Mouse (Mus musculus): ENCODE results near the gene Zfx.

Gene Zfx

GRCm38 (mm10) chrX:94123059-94123839, at the start of gene Zfx:
Gene Zfx (minus strand): TSS chrX:94123702.
- ATAC-seq (ENCODE audit: low TSS enrichment), result peak; percentile 71

- no peak for ATAC-seq (ENCODE audit: low TSS enrichment)
Observed at GRCm38 (mm10) chrX:94169348-94169747, 45.8 kb upstream of the Zfx start.

GRCm38 (mm10) chrX:94152251-94152830, 28.8 kb upstream of the Zfx start:
- no peak for ATAC-seq (ENCODE audit: low TSS enrichment)

- ATAC-seq (ENCODE audit: low TSS enrichment), result no peak
Observed at GRCm38 (mm10) chrX:94150471-94150870, 27.0 kb upstream of the Zfx start.

- ATAC-seq (ENCODE audit: low TSS enrichment), result no peak
Observed at GRCm38 (mm10) chrX:94142004-94142771, 18.7 kb upstream of the Zfx start.

- no peak for ATAC-seq (ENCODE audit: low TSS enrichment)
Observed at GRCm38 (mm10) chrX:94140080-94140479, 16.6 kb upstream of the Zfx start.

- no peak for ATAC-seq (ENCODE audit: low TSS enrichment)
Observed at GRCm38 (mm10) chrX:94138256-94138655, 14.8 kb upstream of the Zfx start.

- ATAC-seq (ENCODE audit: low TSS enrichment), result no peak
Observed at GRCm38 (mm10) chrX:94135084-94135483, 11.6 kb upstream of the Zfx start.

DNA sequence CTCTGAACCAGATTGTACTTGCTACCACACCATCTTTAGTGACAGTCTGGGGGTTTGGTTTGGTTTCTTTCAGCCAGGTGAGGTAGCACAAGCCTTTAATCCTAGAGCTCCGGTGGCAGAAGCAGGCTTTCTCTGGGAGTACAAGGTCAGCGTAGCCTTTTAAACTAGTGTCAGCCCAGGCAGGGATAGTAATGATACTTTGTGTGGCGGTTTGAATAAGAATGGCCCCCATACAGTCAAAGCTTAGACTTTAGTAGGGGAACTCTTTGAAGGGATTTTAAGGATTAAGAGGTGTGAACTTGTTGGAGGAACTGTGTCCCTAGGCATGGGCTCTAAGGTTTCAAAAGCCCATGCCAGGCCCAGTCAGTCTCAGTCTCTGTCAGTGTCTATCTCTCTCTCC, 10.0 kb upstream of the Zfx start:
- ATAC-seq (ENCODE audit: low TSS enrichment), result no peak

GRCm38 (mm10) chrX:94132239-94132638, 8.7 kb upstream of the Zfx start:
- no peak for ATAC-seq (ENCODE audit: low TSS enrichment)

- no peak for ATAC-seq (ENCODE audit: low TSS enrichment)
Observed at GRCm38 (mm10) chrX:94129712-94130111, 6.2 kb upstream of the Zfx start.

- no peak for ATAC-seq (ENCODE audit: low TSS enrichment)
Observed at GRCm38 (mm10) chrX:94125950-94126349, 2.4 kb upstream of the Zfx start.

GRCm38 (mm10) chrX:94122709-94123058, 818 bp downstream of the Zfx start:
- peak; percentile 54 for ATAC-seq (ENCODE audit: low TSS enrichment)

GRCm38 (mm10) chrX:94121866-94122708, 1.4 kb downstream of the Zfx start:
- peak; percentile 92 for ATAC-seq (ENCODE audit: low TSS enrichment)

DNA sequence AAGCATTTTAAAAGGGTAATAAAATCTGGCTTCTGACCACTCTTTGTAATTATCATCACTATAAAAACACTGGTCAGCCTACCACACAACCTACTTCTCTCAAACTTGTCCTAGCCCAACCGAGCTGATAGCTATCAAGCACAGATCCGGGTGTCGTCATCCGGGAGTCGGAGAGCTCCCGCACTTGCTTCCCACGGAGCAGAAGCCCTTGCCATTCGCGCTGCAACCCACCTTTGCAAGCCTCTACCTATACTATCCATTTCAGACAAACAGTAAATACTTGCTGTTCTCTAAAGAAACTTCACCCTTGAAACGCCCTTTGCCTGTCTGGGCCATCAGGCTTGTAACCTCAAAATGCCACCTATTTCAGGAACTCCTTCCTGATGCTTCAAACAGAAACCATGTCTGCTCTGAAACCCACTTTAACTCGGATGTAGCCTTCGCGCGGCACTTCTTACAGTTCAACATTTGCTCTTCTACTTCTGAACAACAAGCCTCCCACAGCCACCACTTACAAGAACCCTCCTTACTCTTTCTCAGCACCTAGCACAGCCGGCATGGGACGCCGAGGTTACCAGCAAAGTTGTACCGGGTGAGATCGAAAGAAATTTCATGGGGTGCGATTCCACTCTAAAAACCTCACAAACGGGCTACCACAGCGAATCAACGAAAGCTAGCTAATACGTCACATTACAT, 2.2 kb downstream of the Zfx start:
- ATAC-seq (ENCODE audit: low TSS enrichment), result no peak

DNA sequence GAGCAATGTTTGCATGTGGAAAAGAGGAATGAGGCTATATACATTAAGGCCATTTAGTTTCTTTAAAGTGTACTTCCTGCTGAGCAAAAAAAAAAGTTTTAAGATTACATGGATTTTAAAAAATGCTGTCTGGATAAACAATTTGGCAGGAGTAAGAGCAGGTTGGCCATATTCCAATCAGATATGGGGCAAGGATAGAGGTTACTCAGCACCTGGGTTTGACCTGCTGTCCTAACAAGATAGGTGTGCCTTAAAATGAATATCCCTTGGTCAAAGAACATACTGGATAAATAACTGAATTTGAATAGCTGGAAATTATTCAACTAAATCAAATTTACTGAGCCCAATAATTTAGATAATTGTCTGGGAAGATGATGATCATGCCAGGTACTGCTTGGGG, 5.2 kb downstream of the Zfx start:
- ATAC-seq (ENCODE audit: low TSS enrichment), result no peak

DNA sequence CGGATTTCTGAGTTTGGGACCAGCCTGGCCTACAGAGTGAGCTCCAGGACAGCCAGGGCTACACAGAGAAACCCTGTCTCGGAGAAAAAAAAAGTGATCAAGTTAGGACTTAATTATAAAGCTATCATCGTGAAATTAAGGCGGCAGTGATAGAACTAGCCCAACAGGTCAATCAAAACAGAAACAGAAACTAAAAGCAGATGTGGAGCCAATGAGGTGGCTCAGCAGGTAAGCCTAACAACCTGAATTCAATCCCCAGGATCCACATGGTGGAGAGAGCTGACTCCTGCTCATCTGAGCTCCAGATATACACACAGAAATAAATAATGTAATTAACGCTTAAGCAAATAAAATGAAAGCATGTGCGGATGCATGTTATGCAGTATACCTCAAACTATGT, 7.6 kb downstream of the Zfx start:
- ATAC-seq (ENCODE audit: low TSS enrichment), result no peak

DNA sequence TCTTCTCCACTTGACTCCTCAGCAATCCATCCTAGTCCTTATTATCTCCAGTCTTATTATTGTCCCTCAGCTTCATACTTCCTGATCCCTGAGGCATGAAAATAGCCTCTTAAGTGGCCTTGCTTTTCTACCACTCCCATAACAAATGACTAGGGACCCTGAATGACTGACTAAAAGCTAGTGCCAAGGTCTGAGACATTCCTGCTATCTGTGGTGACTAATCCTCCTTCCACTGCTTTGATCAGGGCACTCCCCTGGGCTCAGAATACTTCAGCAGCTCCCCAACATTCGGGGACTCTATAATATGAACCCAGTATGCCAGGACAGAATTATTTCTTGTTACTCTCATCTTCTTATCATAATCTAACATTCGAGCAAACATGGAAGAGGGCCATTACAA, 17.5 kb downstream of the Zfx start:
- ATAC-seq (ENCODE audit: low TSS enrichment), result no peak

- ATAC-seq (ENCODE audit: low TSS enrichment), result no peak
Observed at GRCm38 (mm10) chrX:94102938-94103337, 20.6 kb downstream of the Zfx start.

- no peak for ATAC-seq (ENCODE audit: low TSS enrichment)
Observed at GRCm38 (mm10) chrX:94100561-94100960, 22.9 kb downstream of the Zfx start.

DNA sequence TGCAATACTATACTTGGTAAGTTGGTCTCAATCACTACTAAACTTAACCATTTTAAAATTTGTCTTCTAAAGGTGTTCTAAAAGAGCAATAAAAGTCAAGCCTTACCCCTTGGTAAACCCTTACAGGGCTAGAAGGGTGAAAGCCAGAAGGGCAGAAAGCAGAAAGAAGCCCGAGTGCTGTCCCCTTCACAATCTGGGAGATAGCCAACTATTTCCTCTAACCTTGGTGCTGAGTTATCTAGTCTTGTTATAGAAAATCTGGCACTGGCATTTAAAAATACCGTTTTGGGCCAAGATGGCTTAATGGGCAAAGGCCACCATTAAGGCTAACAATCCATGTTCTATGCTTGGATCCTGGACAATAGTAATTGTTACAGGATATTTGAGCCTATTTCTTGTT, 32.5 kb downstream of the Zfx start:
- ATAC-seq (ENCODE audit: low TSS enrichment), result no peak

Measured in frontal cortex, adult (tissue).